Mouse (Mus musculus): ENCODE results near the gene Ccdc187.

GRCm38 (mm10) chr2:26266066-26266742, 28.2 kb downstream of the Ccdc187 start:
- TF ChIP-seq CTCF (IDR thresholded peaks at IDR 0.05; ENCODE audit: extremely low read depth, insufficient read depth, low read length) = no peak
- TF ChIP-seq POLR2A (IDR thresholded peaks at IDR 0.05; ENCODE audit: extremely low read depth, insufficient read depth, low read length) = no peak
